Mouse (Mus musculus): ENCODE measurements around the gene Tpd52l1. TPM values are rescaled to one million over a fixed set of nuclear protein-coding genes. Genes with fewer than 3 reads are reported as not detected.
A peak's percentile ranks its signal among the peaks of the same experiment; 100 is the strongest.

Tpd52l1 gene
- 26.7 and 28.3 TPM in 2 replicates for polyA plus RNA-seq (2015; fragmentation: Nextera tagmentation; extraction: Ambion mirVana)

GRCm38 (mm10) chr10:31445291-31446124 is at the start of gene Tpd52l1:
Tpd52l1 (minus strand) TSS chr10:31445958.
- Histone ChIP-seq H3K9ac (peak within 1 kb of the TSS; percentile 70), H3K27me3 (no peaks in the 10 kb centered on the region), H3K27ac (replicated peaks) (no peak within 1 kb of the TSS), H3K4me3 (peak within 1 kb of the TSS; percentile 56), H3K4me1 (replicated peaks) (peaks cover 5% of the 10 kb centered on the region; the same call in 1 of the 2 replicates), H3K36me3 (no peaks in the 10 kb centered on the region), H3K4me2 (peak within 1 kb of the TSS; percentile 70), H3K9me3 (no peaks in the 10 kb centered on the region)
- ATAC-seq (ENCODE audit: low read depth) = peak; percentile 100
- 1% methylated on average over 55 of the region's 59 CpGs for WGBS

DNA sequence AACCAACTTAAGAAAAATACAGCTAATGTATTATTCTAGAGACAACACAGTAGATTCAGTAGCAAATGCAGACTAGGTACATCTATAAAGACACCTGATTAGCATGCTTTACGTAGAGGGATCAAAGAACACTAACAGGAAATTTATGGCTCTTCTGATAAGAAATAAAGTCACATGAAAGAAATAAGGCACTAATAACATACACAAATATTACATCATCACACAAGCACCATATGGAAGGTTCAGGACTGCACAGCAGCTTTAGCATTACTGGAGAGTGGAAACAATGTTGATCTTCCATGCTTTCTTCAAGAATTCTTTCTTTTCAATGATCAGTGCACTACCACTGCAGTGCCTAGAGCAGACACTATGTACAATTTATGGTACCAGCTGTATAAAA is 48.5 kb upstream of the Tpd52l1 start:
- 91% methylated on average over 1 of the region's 1 CpGs for WGBS

GRCm38 (mm10) chr10:31467043-31467898 is 21.5 kb upstream of the Tpd52l1 start:
- H3K36me3 ChIP-seq = no peaks in the 10 kb centered on the region
- 69% methylated on average over 10 of the region's 10 CpGs for WGBS
- no peak overlapping the region for H3K4me3 ChIP-seq
- H3K4me1 ChIP-seq (replicated peaks) = no peaks in the 10 kb centered on the region
- no peak overlapping the region for H3K4me2 ChIP-seq
- no peak overlapping the region for H3K27ac ChIP-seq (replicated peaks)
- H3K9ac ChIP-seq = no peak overlapping the region
- no peaks in the 10 kb centered on the region for H3K27me3 ChIP-seq
- ATAC-seq (ENCODE audit: low read depth) = no peak
- no peaks in the 10 kb centered on the region for H3K9me3 ChIP-seq

More for the DNA sequence above, 48.5 kb upstream of the Tpd52l1 start:
- 0 out of 2 replicates have a peak, but pooled peaks cover 4% of the 10 kb centered on the region for H3K36me3 ChIP-seq
- no peak overlapping the region for H3K4me2 ChIP-seq
- no peak for ATAC-seq (ENCODE audit: low read depth)
- no peaks in the 10 kb centered on the region for H3K9me3 ChIP-seq
- no peak overlapping the region for H3K9ac ChIP-seq
- no peaks in the 10 kb centered on the region for H3K27me3 ChIP-seq
- H3K27ac ChIP-seq (replicated peaks) = no peak overlapping the region
- no peaks in the 10 kb centered on the region for H3K4me1 ChIP-seq (replicated peaks)
- no peak overlapping the region for H3K4me3 ChIP-seq

DNA sequence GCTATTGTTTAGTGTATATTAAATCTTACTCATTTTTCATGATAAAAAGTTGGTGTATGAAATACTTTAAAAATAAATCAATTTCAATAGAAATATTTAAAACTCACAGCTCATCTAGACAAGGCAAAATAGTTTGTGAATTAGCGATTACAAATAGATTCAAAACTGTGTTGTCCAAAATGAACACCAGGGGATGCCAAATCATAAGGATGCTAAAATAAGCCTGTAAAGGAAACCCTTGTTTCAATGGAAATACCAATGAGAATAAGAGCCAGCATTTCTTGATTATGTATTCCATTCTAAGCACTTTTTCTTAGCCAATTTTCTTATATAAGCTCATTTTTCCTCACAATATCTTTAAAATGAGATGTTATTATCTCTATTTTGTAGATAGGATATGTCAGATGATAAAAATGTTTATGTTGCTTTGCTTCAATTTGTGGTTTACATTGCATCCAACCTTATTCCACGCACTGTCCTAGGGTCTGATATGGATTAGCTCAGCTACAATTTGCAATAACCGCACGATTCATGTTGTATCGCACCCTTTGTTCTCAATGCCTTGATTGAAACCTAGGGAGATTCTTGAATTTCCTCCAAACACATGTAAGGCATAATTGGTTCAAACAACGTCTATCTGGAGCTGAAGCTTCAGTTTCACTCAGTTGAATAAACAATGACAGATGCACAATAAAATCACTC is 20.2 kb upstream of the Tpd52l1 start:
- H3K27ac ChIP-seq (replicated peaks) = no peak overlapping the region
- H3K9me3 ChIP-seq = no peaks in the 10 kb centered on the region
- H3K4me1 ChIP-seq (replicated peaks) = no peaks in the 10 kb centered on the region
- H3K27me3 ChIP-seq = no peaks in the 10 kb centered on the region
- ATAC-seq (ENCODE audit: low read depth) = no peak; the same call in 1 of the 2 replicates
- no peak overlapping the region for H3K4me2 ChIP-seq
- no peak overlapping the region for H3K9ac ChIP-seq
- H3K36me3 ChIP-seq = no peaks in the 10 kb centered on the region
- H3K4me3 ChIP-seq = no peak overlapping the region
- WGBS = 86% methylated on average over 6 of the region's 6 CpGs

DNA sequence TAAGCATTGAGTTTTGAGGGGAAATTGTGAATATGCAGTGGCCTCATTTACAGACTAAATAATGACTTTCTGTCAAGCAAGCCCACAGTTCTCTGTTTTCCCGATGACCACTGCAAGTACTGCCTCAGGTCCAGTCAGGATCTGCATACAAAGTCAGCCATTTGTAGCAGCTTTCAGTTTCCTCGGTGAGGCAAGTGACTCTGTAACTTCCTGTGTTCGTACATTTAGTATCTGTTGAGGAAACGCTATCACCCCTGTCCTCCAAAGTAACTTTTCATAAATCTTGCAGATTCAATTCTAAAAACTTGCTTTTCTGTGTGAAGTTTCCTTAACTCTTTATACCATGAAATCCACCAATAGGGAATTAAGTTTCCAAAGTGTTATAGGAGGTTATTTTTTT is 19.7 kb upstream of the Tpd52l1 start:
- Histone ChIP-seq H3K9ac (no peak overlapping the region), H3K9me3 (no peaks in the 10 kb centered on the region), H3K4me3 (no peak overlapping the region), H3K27ac (replicated peaks) (no peak overlapping the region), H3K4me2 (no peak overlapping the region), H3K4me1 (replicated peaks) (no peaks in the 10 kb centered on the region), H3K36me3 (no peaks in the 10 kb centered on the region), H3K27me3 (no peaks in the 10 kb centered on the region)
- 76% methylated on average over 4 of the region's 4 CpGs for WGBS
- no peak for ATAC-seq (ENCODE audit: low read depth)

DNA sequence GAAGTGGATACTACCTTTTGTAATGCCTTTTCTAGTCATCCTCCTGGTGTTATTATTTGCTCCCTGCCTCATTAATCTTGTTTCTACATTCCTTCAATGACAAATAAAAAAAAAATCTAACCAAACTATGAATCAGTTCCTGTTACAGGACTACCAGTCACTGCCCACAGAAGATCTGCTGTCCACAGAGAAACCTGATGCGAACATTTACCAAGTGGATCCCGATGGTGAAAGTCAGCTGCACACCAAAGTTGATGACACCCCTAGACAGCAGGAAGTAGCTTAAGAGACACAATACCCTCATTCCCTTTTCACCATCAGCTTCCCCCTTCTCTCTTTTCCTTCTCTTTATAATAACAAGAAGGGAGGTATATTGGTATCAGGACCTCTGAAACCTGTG is 17.3 kb upstream of the Tpd52l1 start:
- Histone ChIP-seq H3K9me3 (no peaks in the 10 kb centered on the region), H3K4me1 (replicated peaks) (no peaks in the 10 kb centered on the region), H3K4me2 (no peak overlapping the region), H3K9ac (no peak overlapping the region), H3K27me3 (no peaks in the 10 kb centered on the region), H3K27ac (replicated peaks) (no peak overlapping the region), H3K36me3 (no peaks in the 10 kb centered on the region), H3K4me3 (no peak overlapping the region)
- ATAC-seq (ENCODE audit: low read depth) = no peak
- 92% methylated on average over 2 of the region's 2 CpGs for WGBS

GRCm38 (mm10) chr10:31456806-31457205 is 11.0 kb upstream of the Tpd52l1 start:
- H3K4me2 ChIP-seq = no peak overlapping the region
- WGBS = 62% methylated on average over 1 of the region's 1 CpGs
- no peak overlapping the region for H3K27ac ChIP-seq (replicated peaks)
- H3K9me3 ChIP-seq = no peaks in the 10 kb centered on the region
- no peaks in the 10 kb centered on the region for H3K4me1 ChIP-seq (replicated peaks)
- H3K4me3 ChIP-seq = no peak overlapping the region
- no peak for ATAC-seq (ENCODE audit: low read depth)
- H3K27me3 ChIP-seq = no peaks in the 10 kb centered on the region
- H3K36me3 ChIP-seq = no peaks in the 10 kb centered on the region
- H3K9ac ChIP-seq = no peak overlapping the region

DNA sequence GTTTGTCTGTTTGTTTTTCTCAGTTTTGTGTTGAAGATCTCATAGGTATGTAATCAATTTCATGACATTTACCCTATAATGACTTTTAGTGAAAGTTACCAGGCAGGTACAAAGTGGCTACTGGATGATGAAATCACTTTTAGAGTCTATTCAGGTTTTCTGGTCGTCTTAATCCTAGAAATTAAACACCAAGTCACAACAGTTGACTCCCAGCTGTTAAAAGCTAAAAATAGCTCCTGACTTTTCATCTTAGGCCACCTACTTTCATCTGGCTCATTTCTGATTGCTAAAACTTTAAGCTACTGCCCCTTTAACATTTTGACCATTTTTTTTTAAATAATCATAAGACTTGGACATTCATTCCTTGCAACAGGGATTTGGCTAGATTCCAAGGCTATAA is 1.3 kb upstream of the Tpd52l1 start:
- Histone ChIP-seq H3K4me3 (no peak overlapping the region), H3K4me1 (replicated peaks) (peaks cover 5% of the 10 kb centered on the region; the same call in 1 of the 2 replicates), H3K27ac (replicated peaks) (no peak overlapping the region), H3K36me3 (no peaks in the 10 kb centered on the region), H3K4me2 (no peak overlapping the region), H3K27me3 (no peaks in the 10 kb centered on the region), H3K9me3 (no peaks in the 10 kb centered on the region), H3K9ac (no peak overlapping the region)
- ATAC-seq (ENCODE audit: low read depth) = no peak
- 56% methylated on average over 1 of the region's 1 CpGs for WGBS

GRCm38 (mm10) chr10:31444206-31444605 is 1.6 kb downstream of the Tpd52l1 start:
- 68% methylated on average over 7 of the region's 7 CpGs for WGBS
- no peak overlapping the region for H3K9ac ChIP-seq
- no peaks in the 10 kb centered on the region for H3K36me3 ChIP-seq
- H3K27me3 ChIP-seq = no peaks in the 10 kb centered on the region
- no peaks in the 10 kb centered on the region for H3K9me3 ChIP-seq
- ATAC-seq (ENCODE audit: low read depth) = no peak
- no peak overlapping the region for H3K4me2 ChIP-seq
- H3K4me1 ChIP-seq (replicated peaks) = peaks cover 5% of the 10 kb centered on the region; the same call in 1 of the 2 replicates
- H3K27ac ChIP-seq (replicated peaks) = no peak overlapping the region
- no peak overlapping the region for H3K4me3 ChIP-seq

GRCm38 (mm10) chr10:31441491-31441890 is 4.3 kb downstream of the Tpd52l1 start:
- H3K9ac ChIP-seq = no peak overlapping the region
- no peaks in the 10 kb centered on the region for H3K36me3 ChIP-seq
- H3K4me2 ChIP-seq = no peak overlapping the region
- no peaks in the 10 kb centered on the region for H3K27me3 ChIP-seq
- peaks cover 5% of the 10 kb centered on the region; the same call in 1 of the 2 replicates for H3K4me1 ChIP-seq (replicated peaks)
- H3K9me3 ChIP-seq = no peaks in the 10 kb centered on the region
- no peak overlapping the region for H3K27ac ChIP-seq (replicated peaks)
- no peak overlapping the region for H3K4me3 ChIP-seq
- no peak for ATAC-seq (ENCODE audit: low read depth)

- Histone ChIP-seq H3K4me3 (no peak overlapping the region), H3K27me3 (no peaks in the 10 kb centered on the region), H3K27ac (replicated peaks) (no peak overlapping the region), H3K4me2 (no peak overlapping the region), H3K4me1 (replicated peaks) (no peaks in the 10 kb centered on the region), H3K9ac (no peak overlapping the region), H3K36me3 (no peaks in the 10 kb centered on the region), H3K9me3 (no peaks in the 10 kb centered on the region)
- WGBS = 73% methylated on average over 4 of the region's 4 CpGs
- ATAC-seq (ENCODE audit: low read depth) = no peak
Observed at GRCm38 (mm10) chr10:31436047-31436446, 9.7 kb downstream of the Tpd52l1 start.

DNA sequence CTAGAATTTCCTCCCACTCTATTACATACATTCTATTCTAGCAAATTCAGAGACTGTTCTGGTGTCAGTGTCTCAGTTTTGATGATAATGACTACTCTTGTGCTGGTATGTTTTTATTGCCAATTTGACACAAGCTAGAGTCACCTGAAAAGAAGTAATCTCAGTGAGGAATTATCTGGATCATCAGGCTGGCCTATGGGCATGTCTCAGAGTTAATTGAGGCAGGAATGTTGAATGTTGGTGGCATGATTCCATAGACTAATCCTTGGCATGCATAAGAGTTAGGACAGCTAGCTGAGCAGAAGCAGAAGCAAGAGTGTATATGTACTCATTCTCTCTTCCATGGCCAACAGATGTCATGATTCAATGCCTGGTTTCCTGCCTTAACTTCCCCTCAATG is 27.8 kb downstream of the Tpd52l1 start:
- Histone ChIP-seq H3K9ac (no peak overlapping the region), H3K4me2 (no peak overlapping the region), H3K27ac (replicated peaks) (no peak overlapping the region), H3K4me3 (no peak overlapping the region), H3K27me3 (no peaks in the 10 kb centered on the region), H3K36me3 (no peaks in the 10 kb centered on the region), H3K9me3 (no peaks in the 10 kb centered on the region), H3K4me1 (replicated peaks) (no peaks in the 10 kb centered on the region)
- ATAC-seq (ENCODE audit: low read depth) = no peak
